Mouse (Mus musculus) forebrain, embryonic 14.5 days (tissue): Measurements from ENCODE around the gene Cand2. TPM values are rescaled to one million over a fixed set of nuclear protein-coding genes. Genes with fewer than 3 reads are reported as not detected.

Source experiments
- ATAC-seq: fragments of 200-750 bp; cut with Nextera tagmentation; 2 replicates; pipeline ENCODE4 v1.8.0; 2017; ENCODE audit warnings: mild to moderate bottlenecking, moderate library complexity
- DNase-seq: peaks from one replicate; pipeline ENCODE4 v3.0.0-alpha.2; 2015; ENCODE audit warnings: low spot score
- H3K27ac ChIP-seq: fragments of 300-500 bp; sonication (generic); 2 replicates; pipeline ENCODE4 v1.5.1; 2014; ENCODE audit warnings: low read depth, mild to moderate bottlenecking, control low read depth, low read length, moderate library complexity
- H3K27me3 ChIP-seq: fragments of 300-500 bp; sonication (generic); replicated peaks from 2 replicates; pipeline ENCODE4 v1.6.1; 2014; ENCODE audit warnings: low read length, control low read depth, mixed read lengths; ENCODE audit not compliant: control insufficient read depth, insufficient read depth
- H3K36me3 ChIP-seq: fragments of 300-500 bp; sonication (generic); 2 replicates; pipeline ENCODE4 v1.6.1; 2014; ENCODE audit warnings: low read length, control low read depth; ENCODE audit not compliant: control insufficient read depth, insufficient read depth
- H3K4me1 ChIP-seq: fragments of 300-500 bp; sonication (generic); 2 replicates; pipeline ENCODE4 v1.6.1; 2014; ENCODE audit warnings: antibody characterized with exemption, low read length, control low read depth; ENCODE audit not compliant: control insufficient read depth, insufficient read depth
- H3K4me2 ChIP-seq: fragments of 300-500 bp; sonication (generic); 2 replicates; pipeline ENCODE4 v1.6.1; 2014; ENCODE audit warnings: mild to moderate bottlenecking, control low read depth, low read length
- H3K4me3 ChIP-seq: fragments of 300-500 bp; sonication (generic); 2 replicates; pipeline ENCODE4 v1.5.1; 2014; ENCODE audit warnings: low read depth, low read length, control low read depth
- H3K9ac ChIP-seq: fragments of 300-500 bp; sonication (generic); 2 replicates; pipeline ENCODE4 v1.6.1; 2014; ENCODE audit warnings: mild to moderate bottlenecking, low read length, control low read depth, moderate library complexity
- H3K9me3 ChIP-seq: fragments of 300-500 bp; sonication (generic); replicated peaks from 2 replicates; pipeline ENCODE4 v1.6.1; 2016; ENCODE audit warnings: low read length, control low read depth, mixed read lengths; ENCODE audit not compliant: control insufficient read depth
- WGBS: fragments of 180-500 bp; shearing (Covaris S2); extraction: QIAGEN DNeasy Blood & Tissue Kit; methylation state at CpG from one replicate; pipeline ENCODE4 v1.1.7; 2014; 5-methylcytosine and 5-hydroxymethylcytosine counted together
- polyA plus RNA-seq: library from polyadenylated mRNA; unstranded; fragments of >200 nt; fragmentation: Nextera tagmentation; extraction: Ambion mirVana; gene quantifications from 2 replicates; pipeline ENCODE4 v1.2.1, GENCODE M21; 2014

Gene Cand2
- polyA plus RNA-seq, 1 experiment from 2014 or later = 14.4 TPM

DNA sequence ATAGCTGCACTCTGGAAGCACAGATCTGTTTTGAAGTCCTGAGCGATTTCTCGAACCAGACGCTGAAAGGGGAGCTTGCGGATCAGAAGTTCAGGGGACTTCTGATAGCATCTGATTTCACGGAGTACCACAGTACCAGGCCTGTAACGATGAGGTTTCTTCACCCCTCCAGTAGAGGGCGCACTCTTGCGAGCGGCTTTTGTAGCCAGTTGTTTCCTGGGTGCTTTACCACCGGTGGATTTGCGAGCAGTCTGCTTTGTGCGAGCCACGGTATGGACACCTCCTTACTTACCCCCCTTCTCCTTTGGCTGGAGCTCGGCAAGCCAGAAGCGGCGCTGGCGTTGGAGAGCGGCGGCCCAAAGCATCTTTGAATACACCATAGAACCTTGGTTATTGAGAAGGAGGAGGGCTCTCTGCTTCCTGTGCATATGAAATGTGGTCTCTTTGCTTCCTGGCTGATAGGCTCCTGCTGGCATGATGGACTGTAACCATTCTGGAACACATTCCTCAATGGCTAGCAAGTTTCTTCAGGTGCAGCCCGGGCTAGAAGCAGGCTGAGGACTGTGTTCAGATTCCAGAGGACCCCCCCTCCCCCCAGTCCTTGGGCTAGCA is 4.2 kb upstream of the Cand2 start:
- no peaks in the 10 kb centered on the region for H3K27me3 ChIP-seq
- 82% methylated on average over 20 of the region's 20 CpGs for WGBS
- no peak for DNase-seq
- no peak for ATAC-seq
- H3K4me3 ChIP-seq = no peak overlapping the region
- H3K4me1 ChIP-seq = no peaks in the 10 kb centered on the region
- H3K9me3 ChIP-seq = no peaks in the 10 kb centered on the region
- H3K36me3 ChIP-seq = no peaks in the 10 kb centered on the region
- no peak overlapping the region for H3K4me2 ChIP-seq
- H3K27ac ChIP-seq = no peak overlapping the region
- no peak overlapping the region for H3K9ac ChIP-seq

DNA sequence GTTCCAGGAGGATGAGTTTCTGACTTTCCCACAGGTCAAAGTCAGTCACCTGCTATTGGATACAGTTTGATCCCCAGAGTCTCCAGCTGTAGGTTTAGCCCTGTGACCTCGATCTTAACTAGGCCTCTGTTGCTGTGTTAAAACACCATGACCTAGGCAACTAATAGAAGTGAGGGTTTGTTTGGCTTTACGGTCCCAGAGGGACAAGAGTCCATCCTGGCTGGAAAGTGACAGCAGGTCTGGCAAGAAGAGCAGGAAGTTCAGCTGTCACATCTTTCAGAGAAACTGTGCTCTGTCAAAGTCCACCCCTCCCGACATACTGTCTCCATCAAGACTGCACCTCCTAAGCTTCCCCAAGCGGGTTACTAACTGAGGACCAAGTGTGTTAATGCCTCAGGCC is 3.5 kb upstream of the Cand2 start:
- Histone ChIP-seq H3K27ac (no peak overlapping the region), H3K36me3 (no peaks in the 10 kb centered on the region), H3K27me3 (no peaks in the 10 kb centered on the region), H3K4me2 (no peak overlapping the region), H3K4me3 (no peak overlapping the region), H3K9ac (no peak overlapping the region), H3K9me3 (no peaks in the 10 kb centered on the region), H3K4me1 (peaks cover 6% of the 10 kb centered on the region)
- no peak for DNase-seq
- WGBS = 84% methylated on average over 4 of the region's 4 CpGs
- ATAC-seq = no peak

- H3K9ac ChIP-seq = no peak overlapping the region
- no peaks in the 10 kb centered on the region for H3K36me3 ChIP-seq
- ATAC-seq = no peak
- WGBS = 78% methylated on average over 6 of the region's 6 CpGs
- H3K27ac ChIP-seq = no peak overlapping the region
- H3K4me3 ChIP-seq = no peak overlapping the region
- no peaks in the 10 kb centered on the region for H3K27me3 ChIP-seq
- H3K4me2 ChIP-seq = no peak overlapping the region
- peaks cover 15% of the 10 kb centered on the region for H3K4me1 ChIP-seq
- no peak for DNase-seq
- no peaks in the 10 kb centered on the region for H3K9me3 ChIP-seq
Observed at GRCm38 (mm10) chr6:115772201-115772600, 2.1 kb upstream of the Cand2 start.

- no peak overlapping the region for H3K9ac ChIP-seq
- no peak for ATAC-seq
- H3K27ac ChIP-seq = no peak overlapping the region
- no peak overlapping the region for H3K4me2 ChIP-seq
- H3K4me1 ChIP-seq = peaks cover 15% of the 10 kb centered on the region
- H3K9me3 ChIP-seq = no peaks in the 10 kb centered on the region
- no peak for DNase-seq
- H3K4me3 ChIP-seq = no peak overlapping the region
- H3K36me3 ChIP-seq = no peaks in the 10 kb centered on the region
- 79% methylated on average over 1 of the region's 1 CpGs for WGBS
- H3K27me3 ChIP-seq = no peaks in the 10 kb centered on the region
Observed at GRCm38 (mm10) chr6:115772604-115773003, 1.7 kb upstream of the Cand2 start.

- ATAC-seq = peak; percentile 82
Observed at GRCm38 (mm10) chr6:115773966-115774413, 348 bp upstream of the Cand2 start.

DNA sequence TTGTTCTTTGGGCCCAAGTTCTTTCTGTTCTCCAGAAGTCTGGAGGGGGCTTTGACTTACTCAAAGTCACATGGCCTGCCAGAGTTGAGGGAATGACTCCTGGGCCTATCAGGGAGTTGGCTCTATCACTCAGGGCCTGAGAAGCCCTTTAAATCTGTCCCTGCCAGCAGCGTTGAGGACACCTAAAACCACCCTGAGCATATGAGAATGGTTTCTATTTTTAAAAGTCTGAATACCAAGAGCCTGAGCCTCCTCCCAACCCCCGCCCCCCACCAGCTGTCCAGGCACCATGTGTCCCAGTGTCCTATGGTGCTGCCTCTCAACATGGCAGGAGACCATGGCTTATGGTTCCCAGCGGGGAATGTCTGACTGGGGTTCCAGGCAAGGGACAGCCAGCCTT is 1.5 kb downstream of the Cand2 start:
- WGBS = 51% methylated on average over 3 of the region's 3 CpGs
- no peak for ATAC-seq

More at GRCm38 (mm10) chr6:115773966-115774413, 348 bp upstream of the Cand2 start:
- Histone ChIP-seq H3K36me3 (peaks cover 5% of the 10 kb centered on the region), H3K27me3 (no peaks in the 10 kb centered on the region), H3K4me1 (peaks cover 15% of the 10 kb centered on the region), H3K9me3 (no peaks in the 10 kb centered on the region), H3K4me2 (peak overlapping the region; percentile 64), H3K4me3 (peak overlapping the region; percentile 76), H3K9ac (peak overlapping the region; percentile 48), H3K27ac (no peak overlapping the region)
- peak; percentile 73 for DNase-seq
- 1% methylated on average over 13 of the region's 14 CpGs for WGBS

GRCm38 (mm10) chr6:115776363-115776762 is 2.0 kb downstream of the Cand2 start:
- no peak for DNase-seq
- H3K4me3 ChIP-seq = peak overlapping the region; percentile 76; the same call in 1 of the 2 replicates
- H3K27me3 ChIP-seq = no peaks in the 10 kb centered on the region
- H3K9ac ChIP-seq = peak overlapping the region; percentile 90; the same call in 1 of the 2 replicates
- H3K9me3 ChIP-seq = no peaks in the 10 kb centered on the region
- H3K4me1 ChIP-seq = peaks cover 15% of the 10 kb centered on the region
- H3K4me2 ChIP-seq = peak overlapping the region; percentile 64
- H3K36me3 ChIP-seq = peaks cover 22% of the 10 kb centered on the region
- ATAC-seq = no peak
- WGBS = 72% methylated on average over 9 of the region's 9 CpGs
- H3K27ac ChIP-seq = no peak overlapping the region

More for the DNA sequence above, 1.5 kb downstream of the Cand2 start:
- Histone ChIP-seq H3K27me3 (no peaks in the 10 kb centered on the region), H3K9me3 (no peaks in the 10 kb centered on the region), H3K9ac (peak overlapping the region; percentile 90), H3K4me2 (peak overlapping the region; percentile 64), H3K36me3 (peaks cover 17% of the 10 kb centered on the region), H3K27ac (no peak overlapping the region), H3K4me1 (peaks cover 15% of the 10 kb centered on the region), H3K4me3 (peak overlapping the region; percentile 76)
- DNase-seq = peak; percentile 12

DNA sequence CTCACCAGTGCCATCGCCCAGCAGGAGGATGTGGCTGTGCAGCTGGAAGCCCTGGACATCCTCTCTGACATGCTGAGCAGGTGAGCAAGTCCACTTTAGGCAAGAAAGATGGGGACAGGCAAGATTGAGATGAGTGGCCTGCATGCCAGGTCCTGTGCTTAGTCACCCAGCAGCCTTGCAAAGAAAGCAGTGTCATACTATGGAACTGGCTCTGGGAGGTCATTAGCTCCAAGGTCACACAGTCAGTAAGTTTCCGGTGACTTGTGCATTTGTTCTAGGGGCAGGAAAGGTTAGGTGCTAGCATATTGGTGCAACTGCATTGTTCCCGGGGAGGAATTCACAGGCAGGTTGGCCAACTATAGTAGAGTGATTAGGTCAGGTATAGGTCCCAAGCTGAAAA is 8.4 kb downstream of the Cand2 start:
- no peak for ATAC-seq
- no peak for DNase-seq
- Histone ChIP-seq H3K4me3 (no peak overlapping the region), H3K4me1 (no peaks in the 10 kb centered on the region), H3K4me2 (no peak overlapping the region), H3K36me3 (peaks cover 85% of the 10 kb centered on the region), H3K9ac (no peak overlapping the region), H3K27me3 (no peaks in the 10 kb centered on the region), H3K9me3 (no peaks in the 10 kb centered on the region), H3K27ac (no peak overlapping the region)
- 93% methylated on average over 3 of the region's 3 CpGs for WGBS

GRCm38 (mm10) chr6:115791016-115791415 is 16.7 kb downstream of the Cand2 start:
- DNase-seq (no peak), ATAC-seq (no peak)
- 79% methylated on average over 10 of the region's 10 CpGs for WGBS
- no peak overlapping the region for H3K27ac ChIP-seq
- H3K36me3 ChIP-seq = peaks cover 94% of the 10 kb centered on the region
- no peaks in the 10 kb centered on the region for H3K4me1 ChIP-seq
- no peak overlapping the region for H3K4me2 ChIP-seq
- H3K4me3 ChIP-seq = no peak overlapping the region
- no peak overlapping the region for H3K9ac ChIP-seq
- no peaks in the 10 kb centered on the region for H3K27me3 ChIP-seq
- H3K9me3 ChIP-seq = no peaks in the 10 kb centered on the region
